Mouse (Mus musculus): ENCODE results near the gene Mapk12. TPM values are rescaled to one million over a fixed set of nuclear protein-coding genes. Genes with fewer than 3 reads are reported as not detected.

Gene Mapk12
- polyA plus RNA-seq, 1 experiment from 2014 or later, result 20.7 TPM

DNA sequence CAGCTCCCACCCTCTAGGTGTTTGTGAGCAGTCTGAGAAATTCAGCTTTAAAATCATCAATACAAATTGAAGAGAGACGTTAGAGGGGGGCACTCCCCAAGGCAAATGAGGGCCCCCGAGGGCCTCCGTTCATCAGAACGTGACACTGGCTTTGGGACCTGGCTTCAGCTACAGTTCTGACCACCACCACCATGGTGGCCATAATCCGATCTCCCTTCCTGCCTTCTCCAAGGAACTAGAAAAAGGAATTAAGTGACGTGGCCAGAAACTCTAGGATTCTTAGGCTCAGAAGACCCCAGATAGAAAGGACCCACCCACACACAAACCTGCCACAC, 39.1 kb upstream of the Mapk12 start:
- Histone ChIP-seq H3K27ac (ENCODE audit: low read depth, low read length) (peak overlapping the region; percentile 87), H3K9me3 (replicated peaks; ENCODE audit: control insufficient read depth, low read length) (no peaks in the 10 kb centered on the region), H3K4me2 (peak overlapping the region; percentile 92), H3K4me3 (ENCODE audit: low read depth, low read length) (peak overlapping the region; percentile 83), H3K36me3 (ENCODE audit: control insufficient read depth, insufficient read depth, low read length) (no peaks in the 10 kb centered on the region), H3K27me3 (ENCODE audit: control insufficient read depth, insufficient read depth, low read length) (no peaks in the 10 kb centered on the region), H3K9ac (ENCODE audit: low read depth, low read length) (peak overlapping the region; percentile 92), H3K4me1 (ENCODE audit: control insufficient read depth, insufficient read depth, low read length) (peaks cover 62% of the 10 kb centered on the region)
- ATAC-seq (replicated peaks; ENCODE audit: insufficient number of reproducible peaks, low FRiP score, low TSS enrichment), result no peak
- 8% methylated on average over 6 of the region's 6 CpGs for WGBS (ENCODE audit: insufficient replicate concordance)

DNA sequence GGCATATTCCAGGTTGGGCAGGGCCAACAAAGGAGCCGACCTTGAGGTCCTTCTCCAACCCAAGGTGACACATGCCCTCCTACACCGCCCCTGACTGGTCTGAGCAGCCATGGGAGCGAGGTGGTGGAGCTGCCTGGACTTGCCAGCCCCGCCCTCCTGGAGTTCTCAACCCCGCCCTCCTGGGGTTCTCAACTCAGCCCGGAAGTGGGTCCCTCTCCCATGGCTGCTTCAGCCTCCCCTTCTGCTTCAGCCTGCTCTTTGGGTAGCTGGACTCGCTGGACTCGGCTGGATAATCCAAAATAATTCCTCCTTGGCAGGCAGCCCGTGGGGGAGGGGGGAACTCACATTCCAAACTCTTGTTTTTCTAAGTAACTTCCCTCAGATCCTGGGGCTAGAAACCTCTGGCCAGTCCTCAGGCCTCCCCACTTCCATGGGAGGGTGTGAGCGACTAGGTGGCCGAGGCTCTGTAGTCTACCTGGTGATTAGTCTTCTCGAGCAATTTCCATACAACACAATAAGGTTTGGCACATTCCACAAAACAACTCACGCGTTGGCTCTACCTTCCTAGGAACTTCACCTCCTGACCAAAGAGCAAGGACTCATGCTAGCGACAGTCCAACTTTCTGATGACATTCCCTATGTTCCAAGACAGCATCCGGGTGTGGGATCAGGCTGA, 38.6 kb upstream of the Mapk12 start:
- Histone ChIP-seq H3K27me3 (ENCODE audit: control insufficient read depth, insufficient read depth, low read length) (no peaks in the 10 kb centered on the region), H3K4me1 (ENCODE audit: control insufficient read depth, insufficient read depth, low read length) (peaks cover 65% of the 10 kb centered on the region), H3K9me3 (replicated peaks; ENCODE audit: control insufficient read depth, low read length) (no peaks in the 10 kb centered on the region), H3K4me3 (ENCODE audit: low read depth, low read length) (peak overlapping the region; percentile 83), H3K36me3 (ENCODE audit: control insufficient read depth, insufficient read depth, low read length) (no peaks in the 10 kb centered on the region), H3K27ac (ENCODE audit: low read depth, low read length) (peak overlapping the region; percentile 87), H3K4me2 (peak overlapping the region; percentile 92), H3K9ac (ENCODE audit: low read depth, low read length) (peak overlapping the region; percentile 92)
- peak; percentile 56 for ATAC-seq (replicated peaks; ENCODE audit: insufficient number of reproducible peaks, low FRiP score, low TSS enrichment)
- 2% methylated on average over 16 of the region's 16 CpGs for WGBS (ENCODE audit: insufficient replicate concordance)

GRCm38 (mm10) chr15:89178260-89178860, 37.9 kb upstream of the Mapk12 start:
- H3K9me3 ChIP-seq (replicated peaks; ENCODE audit: control insufficient read depth, low read length), result no peaks in the 10 kb centered on the region
- WGBS (ENCODE audit: insufficient replicate concordance), result 61% methylated on average over 7 of the region's 7 CpGs
- peak overlapping the region; percentile 92 for H3K4me2 ChIP-seq
- peak overlapping the region; percentile 46; the same call in 1 of the 2 replicates for H3K9ac ChIP-seq (ENCODE audit: low read depth, low read length)
- ATAC-seq (replicated peaks; ENCODE audit: insufficient number of reproducible peaks, low FRiP score, low TSS enrichment), result no peak
- H3K4me3 ChIP-seq (ENCODE audit: low read depth, low read length), result peak overlapping the region; percentile 83
- H3K27me3 ChIP-seq (ENCODE audit: control insufficient read depth, insufficient read depth, low read length), result no peaks in the 10 kb centered on the region
- peaks cover 72% of the 10 kb centered on the region for H3K4me1 ChIP-seq (ENCODE audit: control insufficient read depth, insufficient read depth, low read length)
- peak overlapping the region; percentile 87 for H3K27ac ChIP-seq (ENCODE audit: low read depth, low read length)
- H3K36me3 ChIP-seq (ENCODE audit: control insufficient read depth, insufficient read depth, low read length), result no peaks in the 10 kb centered on the region

- Histone ChIP-seq H3K27ac (ENCODE audit: low read depth, low read length) (peak overlapping the region; percentile 87), H3K9me3 (replicated peaks; ENCODE audit: control insufficient read depth, low read length) (no peaks in the 10 kb centered on the region), H3K4me3 (ENCODE audit: low read depth, low read length) (no peak overlapping the region), H3K4me2 (peak overlapping the region; percentile 92), H3K4me1 (ENCODE audit: control insufficient read depth, insufficient read depth, low read length) (peaks cover 78% of the 10 kb centered on the region), H3K36me3 (ENCODE audit: control insufficient read depth, insufficient read depth, low read length) (no peaks in the 10 kb centered on the region), H3K9ac (ENCODE audit: low read depth, low read length) (no peak overlapping the region), H3K27me3 (ENCODE audit: control insufficient read depth, insufficient read depth, low read length) (no peaks in the 10 kb centered on the region)
- no peak for ATAC-seq (replicated peaks; ENCODE audit: insufficient number of reproducible peaks, low FRiP score, low TSS enrichment)
- 69% methylated on average over 3 of the region's 4 CpGs for WGBS (ENCODE audit: insufficient replicate concordance)
Observed at GRCm38 (mm10) chr15:89177576-89178259, 37.2 kb upstream of the Mapk12 start.

- Histone ChIP-seq H3K27me3 (ENCODE audit: control insufficient read depth, insufficient read depth, low read length) (no peaks in the 10 kb centered on the region), H3K9ac (ENCODE audit: low read depth, low read length) (no peak overlapping the region), H3K9me3 (replicated peaks; ENCODE audit: control insufficient read depth, low read length) (no peaks in the 10 kb centered on the region), H3K4me1 (ENCODE audit: control insufficient read depth, insufficient read depth, low read length) (peaks cover 79% of the 10 kb centered on the region), H3K4me2 (peak overlapping the region; percentile 34), H3K36me3 (ENCODE audit: control insufficient read depth, insufficient read depth, low read length) (no peaks in the 10 kb centered on the region), H3K27ac (ENCODE audit: low read depth, low read length) (0 out of 2 replicates have a peak overlapping the region, but pooled peaks have one; percentile 19), H3K4me3 (ENCODE audit: low read depth, low read length) (no peak overlapping the region)
- no peak for ATAC-seq (replicated peaks; ENCODE audit: insufficient number of reproducible peaks, low FRiP score, low TSS enrichment)
- 6% methylated on average over 5 of the region's 5 CpGs for WGBS (ENCODE audit: insufficient replicate concordance)
Observed at GRCm38 (mm10) chr15:89177121-89177520, 36.6 kb upstream of the Mapk12 start.

- no peak for ATAC-seq (replicated peaks; ENCODE audit: insufficient number of reproducible peaks, low FRiP score, low TSS enrichment)
- WGBS (ENCODE audit: insufficient replicate concordance), result 67% methylated on average over 13 of the region's 13 CpGs
- Histone ChIP-seq H3K9me3 (replicated peaks; ENCODE audit: control insufficient read depth, low read length) (no peaks in the 10 kb centered on the region), H3K9ac (ENCODE audit: low read depth, low read length) (no peak overlapping the region), H3K4me3 (ENCODE audit: low read depth, low read length) (no peak overlapping the region), H3K4me1 (ENCODE audit: control insufficient read depth, insufficient read depth, low read length) (peaks cover 81% of the 10 kb centered on the region), H3K36me3 (ENCODE audit: control insufficient read depth, insufficient read depth, low read length) (no peaks in the 10 kb centered on the region), H3K27me3 (ENCODE audit: control insufficient read depth, insufficient read depth, low read length) (no peaks in the 10 kb centered on the region), H3K27ac (ENCODE audit: low read depth, low read length) (no peak overlapping the region), H3K4me2 (no peak overlapping the region)
Observed at GRCm38 (mm10) chr15:89175411-89176155, 35.1 kb upstream of the Mapk12 start.

DNA sequence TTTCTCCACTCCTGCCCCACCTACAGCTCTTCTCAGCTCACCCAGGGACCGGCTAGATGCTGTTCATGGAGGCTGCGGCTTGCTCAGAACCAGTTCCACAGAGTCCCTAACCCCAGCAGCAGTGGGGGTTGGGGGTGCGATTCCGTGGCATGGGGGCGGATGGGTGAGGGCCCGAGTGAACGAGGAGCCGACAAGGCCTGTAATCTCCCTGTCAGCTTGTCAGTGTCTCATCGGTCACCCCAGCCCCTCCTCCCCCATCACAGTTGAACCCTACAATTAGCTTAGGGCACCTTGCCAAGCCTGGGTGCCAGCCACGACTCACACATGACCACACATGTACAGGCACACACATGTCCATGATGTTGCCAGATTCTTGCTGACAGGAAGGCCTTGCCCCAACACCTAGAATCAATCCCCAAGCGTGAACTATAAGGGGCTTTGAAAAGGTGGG, 34.4 kb upstream of the Mapk12 start:
- ATAC-seq (replicated peaks; ENCODE audit: insufficient number of reproducible peaks, low FRiP score, low TSS enrichment), result no peak
- H3K36me3 ChIP-seq (ENCODE audit: control insufficient read depth, insufficient read depth, low read length), result no peaks in the 10 kb centered on the region
- no peaks in the 10 kb centered on the region for H3K9me3 ChIP-seq (replicated peaks; ENCODE audit: control insufficient read depth, low read length)
- H3K27me3 ChIP-seq (ENCODE audit: control insufficient read depth, insufficient read depth, low read length), result no peaks in the 10 kb centered on the region
- peaks cover 87% of the 10 kb centered on the region for H3K4me1 ChIP-seq (ENCODE audit: control insufficient read depth, insufficient read depth, low read length)
- H3K27ac ChIP-seq (ENCODE audit: low read depth, low read length), result no peak overlapping the region
- no peak overlapping the region for H3K4me2 ChIP-seq
- no peak overlapping the region for H3K9ac ChIP-seq (ENCODE audit: low read depth, low read length)
- H3K4me3 ChIP-seq (ENCODE audit: low read depth, low read length), result no peak overlapping the region
- 51% methylated on average over 11 of the region's 11 CpGs for WGBS (ENCODE audit: insufficient replicate concordance)

- WGBS (ENCODE audit: insufficient replicate concordance), result 2% methylated on average over 15 of the region's 15 CpGs
- ATAC-seq (replicated peaks; ENCODE audit: insufficient number of reproducible peaks, low FRiP score, low TSS enrichment), result peak; percentile 32; the same call in 1 of the 2 replicates
- no peaks in the 10 kb centered on the region for H3K9me3 ChIP-seq (replicated peaks; ENCODE audit: control insufficient read depth, low read length)
- H3K27ac ChIP-seq (ENCODE audit: low read depth, low read length), result no peak overlapping the region
- H3K4me2 ChIP-seq, result peak overlapping the region; percentile 95
- no peaks in the 10 kb centered on the region for H3K36me3 ChIP-seq (ENCODE audit: control insufficient read depth, insufficient read depth, low read length)
- peak overlapping the region; percentile 63 for H3K4me3 ChIP-seq (ENCODE audit: low read depth, low read length)
- peak overlapping the region; percentile 75; the same call in 1 of the 2 replicates for H3K9ac ChIP-seq (ENCODE audit: low read depth, low read length)
- no peaks in the 10 kb centered on the region for H3K27me3 ChIP-seq (ENCODE audit: control insufficient read depth, insufficient read depth, low read length)
- H3K4me1 ChIP-seq (ENCODE audit: control insufficient read depth, insufficient read depth, low read length), result peaks cover 91% of the 10 kb centered on the region
Observed at GRCm38 (mm10) chr15:89173906-89174214, 33.4 kb upstream of the Mapk12 start.
